Mouse (Mus musculus) stomach, postnatal 0 days (tissue): ENCODE measurements around the gene Uvrag. TPM values are rescaled to one million over a fixed set of nuclear protein-coding genes. Genes with fewer than 3 reads are reported as not detected.

Source experiments
- ATAC-seq: fragments of 200-750 bp; cut with Nextera tagmentation; 2 replicates; pipeline ENCODE4 v1.8.0; 2017; ENCODE audit not compliant: low FRiP score, low TSS enrichment
- DNase-seq: peaks from one replicate; pipeline ENCODE4 v3.0.0-alpha.2; 2016; ENCODE audit warnings: low spot score
- H3K27ac ChIP-seq: fragments of 300-500 bp; sonication (generic); replicated peaks from 2 replicates; pipeline ENCODE4 v1.5.1; 2014; ENCODE audit warnings: mild to moderate bottlenecking, control low read depth
- H3K27me3 ChIP-seq: fragments of 300-500 bp; sonication (generic); 2 replicates; pipeline ENCODE4 v1.6.1; 2014; ENCODE audit warnings: low read length; ENCODE audit not compliant: control insufficient read depth, insufficient read depth
- H3K36me3 ChIP-seq: fragments of 300-500 bp; sonication (generic); 2 replicates; pipeline ENCODE4 v1.6.1; 2014; ENCODE audit warnings: low read length, mixed read lengths; ENCODE audit not compliant: control insufficient read depth, insufficient read depth
- H3K4me1 ChIP-seq: fragments of 300-500 bp; sonication (generic); replicated peaks from 2 replicates; pipeline ENCODE4 v1.6.1; 2014; ENCODE audit warnings: antibody characterized with exemption; ENCODE audit not compliant: control insufficient read depth, insufficient read depth
- H3K4me2 ChIP-seq: fragments of 300-500 bp; sonication (generic); replicated peaks from 2 replicates; pipeline ENCODE4 v1.6.1; 2014; ENCODE audit warnings: low read depth, mild to moderate bottlenecking, control low read depth, moderate library complexity
- H3K4me3 ChIP-seq: fragments of 300-500 bp; sonication (generic); 2 replicates; pipeline ENCODE4 v1.5.1; 2014; ENCODE audit warnings: low read depth, low read length, control low read depth
- H3K9ac ChIP-seq: fragments of 300-500 bp; sonication (generic); 2 replicates; pipeline ENCODE4 v1.6.1; 2014; ENCODE audit warnings: mild to moderate bottlenecking, low read length, control low read depth, mixed read lengths
- H3K9me3 ChIP-seq: fragments of 300-500 bp; sonication (generic); 2 replicates; pipeline ENCODE4 v1.6.1; 2016; ENCODE audit warnings: low read length; ENCODE audit not compliant: control insufficient read depth
- CTCF ChIP-seq: IDR thresholded peaks from 2 replicates; pipeline ENCODE4 v1.5.1; 2016; ENCODE audit warnings: antibody characterized with exemption, low read depth, mild to moderate bottlenecking, moderate library complexity
- EP300 ChIP-seq: optimal IDR thresholded peaks from 2 replicates; pipeline ENCODE3; 2016; ENCODE audit warnings: antibody characterized with exemption
- WGBS: fragments of 180-500 bp; shearing (Covaris S2); extraction: QIAGEN DNeasy Blood & Tissue Kit; methylation state at CpG from one replicate; pipeline ENCODE4 v1.1.7; 2014; 5-methylcytosine and 5-hydroxymethylcytosine counted together
- polyA plus RNA-seq: library from polyadenylated mRNA; unstranded; fragments of >200 nt; fragmentation: Nextera tagmentation; extraction: Ambion mirVana; gene quantifications from 2 replicates; pipeline ENCODE4 v1.2.1, GENCODE M21; 2015

Gene Uvrag
- polyA plus RNA-seq, 1 experiment from 2014 or later: 9.8 TPM

DNA sequence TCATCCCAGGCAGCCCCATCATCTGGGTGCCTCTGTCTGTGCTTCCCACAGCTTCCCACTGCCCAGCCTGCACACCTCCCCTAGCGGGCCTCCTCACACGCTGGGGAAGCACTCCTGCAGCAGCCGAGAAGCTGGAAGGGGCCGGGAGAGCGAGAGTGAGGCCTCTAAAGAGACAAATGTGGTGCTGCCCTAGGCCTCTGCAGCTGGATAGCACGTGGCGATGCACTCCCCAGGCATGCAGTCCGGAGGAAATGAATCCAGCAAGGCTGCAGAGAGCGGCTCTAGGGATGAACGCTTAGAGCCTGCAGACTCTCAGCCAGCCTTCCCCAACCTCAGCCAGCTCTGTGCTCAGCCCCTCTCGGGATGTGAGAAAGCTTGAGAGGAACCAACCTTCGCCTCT lies 270.1 kb downstream of the Uvrag start:
- WGBS: 32% methylated on average over 12 of the region's 12 CpGs
- Histone ChIP-seq H3K36me3 (no peaks in the 10 kb centered on the region), H3K4me3 (no peak overlapping the region), H3K9ac (no peak overlapping the region), H3K27me3 (no peaks in the 10 kb centered on the region), H3K9me3 (no peaks in the 10 kb centered on the region), H3K4me1 (0 out of 2 replicates have a peak, but pooled peaks cover 3% of the 10 kb centered on the region), H3K4me2 (no peak overlapping the region), H3K27ac (no peak overlapping the region)
- DNase-seq (no peak), ATAC-seq (no peak; the same call in 1 of the 2 replicates)
- TF ChIP-seq EP300 (no peak), CTCF (no peak)

DNA sequence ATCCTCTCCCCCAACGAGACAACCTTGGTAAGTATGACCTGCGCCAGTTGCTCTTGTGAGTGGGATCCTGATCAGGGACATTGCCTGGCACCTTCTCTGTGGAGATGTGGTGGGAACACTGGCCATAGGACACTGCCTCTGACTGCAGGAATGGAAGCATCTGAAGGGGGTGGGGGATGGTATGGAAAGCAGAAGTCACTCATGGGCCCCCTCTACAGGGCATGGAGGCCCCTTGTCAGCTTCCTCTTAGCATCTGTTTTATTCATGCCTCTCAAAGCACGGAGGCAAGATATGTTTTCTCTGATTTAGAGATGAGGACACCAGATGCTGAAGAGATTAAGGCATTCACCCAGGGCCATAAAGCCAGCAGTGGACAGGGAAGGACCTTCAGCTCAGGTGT lies 271.9 kb downstream of the Uvrag start:
- Histone ChIP-seq H3K4me2 (no peak overlapping the region), H3K4me1 (0 out of 2 replicates have a peak, but pooled peaks cover 3% of the 10 kb centered on the region), H3K9ac (no peak overlapping the region), H3K4me3 (no peak overlapping the region), H3K36me3 (no peaks in the 10 kb centered on the region), H3K9me3 (no peaks in the 10 kb centered on the region), H3K27me3 (no peaks in the 10 kb centered on the region), H3K27ac (no peak overlapping the region)
- DNase-seq (no peak), ATAC-seq (0 out of 2 replicates have a peak, but pooled peaks have one; percentile 8)
- no peak for TF ChIP-seq EP300
- TF ChIP-seq CTCF: peak; percentile 45
- 75% methylated on average over 3 of the region's 3 CpGs for WGBS

DNA sequence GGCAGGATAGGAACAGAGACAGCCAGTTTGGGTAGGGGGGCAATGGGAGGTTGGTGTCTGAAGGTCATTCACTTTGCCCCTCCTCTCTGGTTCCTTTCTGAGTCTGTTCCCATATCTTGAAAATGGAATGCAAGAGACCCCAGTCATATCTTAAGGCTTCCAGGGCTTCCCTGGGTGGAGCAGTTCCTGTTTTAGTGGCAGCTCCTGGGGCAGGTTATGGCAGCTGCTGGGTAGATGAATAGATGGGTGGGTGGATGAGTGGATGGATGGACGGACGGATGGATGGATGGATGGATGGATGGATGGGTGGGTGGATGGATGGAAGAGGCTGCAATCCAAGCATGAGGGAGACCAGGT lies 273.2 kb downstream of the Uvrag start:
- DNase-seq (no peak), ATAC-seq (no peak)
- H3K9me3 ChIP-seq: no peaks in the 10 kb centered on the region
- H3K4me3 ChIP-seq: no peak overlapping the region
- H3K9ac ChIP-seq: no peak overlapping the region
- H3K36me3 ChIP-seq: no peaks in the 10 kb centered on the region
- 80% methylated on average over 2 of the region's 2 CpGs for WGBS
- H3K27me3 ChIP-seq: no peaks in the 10 kb centered on the region
- no peak for TF ChIP-seq CTCF
- no peak for TF ChIP-seq EP300
- H3K4me2 ChIP-seq: no peak overlapping the region
- 0 out of 2 replicates have a peak, but pooled peaks cover 3% of the 10 kb centered on the region for H3K4me1 ChIP-seq
- H3K27ac ChIP-seq: no peak overlapping the region

DNA sequence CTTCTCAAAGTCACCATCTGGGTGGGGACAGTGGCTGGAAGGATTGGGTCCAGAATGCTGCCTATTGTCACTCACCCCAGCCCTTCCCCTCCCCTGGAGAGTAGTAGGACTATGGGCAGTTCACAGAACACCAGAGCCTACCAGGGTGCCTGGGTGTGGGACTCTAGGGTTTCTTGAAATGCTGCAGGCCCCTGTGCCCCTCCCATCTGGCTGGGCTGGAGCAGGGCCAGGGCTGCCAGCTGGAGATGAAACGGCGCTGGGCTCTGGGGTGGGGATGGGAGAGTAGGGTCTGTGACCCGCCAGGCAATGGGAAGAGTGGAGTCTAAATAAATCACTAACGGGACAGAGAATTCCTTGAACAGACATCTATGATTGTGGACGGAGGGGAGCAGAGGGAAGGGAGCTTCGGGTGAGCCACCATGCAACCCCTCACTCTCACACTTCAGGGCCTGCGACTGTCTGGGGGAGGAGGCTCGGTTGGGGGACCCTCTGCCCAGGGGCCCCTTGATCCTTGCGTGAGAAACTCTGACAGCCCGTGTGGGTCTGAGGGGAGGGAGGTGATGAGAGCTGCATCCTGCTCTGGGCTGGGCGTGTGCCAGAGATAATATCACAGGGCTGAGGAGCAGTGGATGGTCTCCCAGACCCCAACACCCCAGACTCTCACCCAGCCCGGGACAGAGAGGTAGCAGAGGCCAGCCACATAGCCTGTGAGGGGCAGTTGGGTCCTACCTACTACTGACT lies 273.7 kb downstream of the Uvrag start:
- no peak for DNase-seq
- Histone ChIP-seq H3K27ac (no peak overlapping the region), H3K27me3 (no peaks in the 10 kb centered on the region), H3K9me3 (no peaks in the 10 kb centered on the region), H3K4me3 (no peak overlapping the region), H3K4me1 (0 out of 2 replicates have a peak, but pooled peaks cover 3% of the 10 kb centered on the region), H3K4me2 (no peak overlapping the region), H3K36me3 (no peaks in the 10 kb centered on the region), H3K9ac (no peak overlapping the region)
- no peak; the same call in 1 of the 2 replicates for ATAC-seq
- 25% methylated on average over 12 of the region's 12 CpGs for WGBS
- TF ChIP-seq CTCF (no peak), EP300 (no peak)

DNA sequence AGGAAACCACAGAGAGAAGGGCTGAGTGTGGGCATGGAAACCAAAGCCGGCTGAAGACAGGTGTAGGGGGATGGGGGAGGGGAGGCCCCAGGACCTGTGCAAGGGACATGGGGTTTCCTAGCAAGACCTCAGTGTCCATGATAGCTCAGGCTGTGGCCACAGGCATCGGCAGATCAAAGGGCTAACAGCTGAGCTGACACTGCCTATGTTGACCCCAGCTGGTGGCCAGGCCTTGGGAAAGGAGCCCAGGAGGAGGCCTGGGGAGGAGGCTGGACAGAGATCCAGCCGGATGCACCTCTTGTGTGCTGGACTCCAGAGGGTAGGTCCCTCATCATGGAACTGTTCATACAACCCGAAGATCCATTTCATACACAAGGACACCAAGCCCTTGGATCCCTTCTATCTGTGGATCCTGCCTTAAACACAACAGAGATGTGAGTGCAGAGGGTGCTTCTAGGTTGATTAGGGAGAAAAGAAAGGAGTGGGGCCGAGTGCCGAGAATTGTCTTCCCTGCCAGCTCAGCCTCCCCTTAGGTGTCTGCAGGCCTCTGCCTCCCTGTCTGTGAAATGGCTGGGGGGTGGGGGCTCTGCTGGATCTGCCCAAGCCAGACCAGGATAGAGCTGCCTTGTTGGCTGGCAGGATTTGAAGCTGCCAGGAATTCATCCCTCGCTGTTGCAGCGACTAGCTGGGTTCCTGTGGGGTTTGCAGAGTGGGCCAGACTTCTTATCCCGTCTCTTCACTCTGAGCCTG lies 276.8 kb downstream of the Uvrag start:
- H3K36me3 ChIP-seq: no peaks in the 10 kb centered on the region
- H3K27ac ChIP-seq: no peak overlapping the region
- no peak for TF ChIP-seq EP300
- TF ChIP-seq CTCF: no peak
- H3K27me3 ChIP-seq: no peaks in the 10 kb centered on the region
- no peak for ATAC-seq
- WGBS: 63% methylated on average over 9 of the region's 9 CpGs
- H3K4me1 ChIP-seq: 0 out of 2 replicates have a peak, but pooled peaks cover 3% of the 10 kb centered on the region
- H3K9ac ChIP-seq: no peak overlapping the region
- H3K4me2 ChIP-seq: no peak overlapping the region
- H3K4me3 ChIP-seq: no peak overlapping the region
- H3K9me3 ChIP-seq: no peaks in the 10 kb centered on the region
- no peak for DNase-seq

DNA sequence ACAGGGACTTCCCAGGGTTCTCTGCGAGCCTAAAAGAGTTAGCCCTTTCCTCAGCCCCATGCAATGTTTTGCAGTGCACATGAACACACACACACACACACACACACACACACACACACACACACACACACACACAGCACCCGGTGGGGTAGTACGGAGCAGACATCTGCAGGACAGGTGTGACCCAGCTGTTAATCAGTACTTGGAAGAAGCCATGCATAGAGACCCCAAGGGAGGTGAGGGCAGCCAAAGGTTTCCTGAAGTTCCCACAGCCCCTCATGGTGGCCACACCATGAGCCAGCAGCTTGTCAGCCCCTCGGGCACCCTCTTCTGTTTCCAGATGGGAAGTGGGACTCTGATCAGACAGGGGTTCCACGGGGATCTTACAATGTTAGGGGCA lies 277.9 kb downstream of the Uvrag start:
- WGBS: 72% methylated on average over 5 of the region's 5 CpGs

More for the DNA sequence above, 277.9 kb downstream of the Uvrag start:
- Histone ChIP-seq H3K9ac (no peak overlapping the region), H3K27ac (no peak overlapping the region), H3K4me1 (0 out of 2 replicates have a peak, but pooled peaks cover 3% of the 10 kb centered on the region), H3K4me3 (no peak overlapping the region), H3K4me2 (no peak overlapping the region), H3K36me3 (no peaks in the 10 kb centered on the region), H3K27me3 (no peaks in the 10 kb centered on the region), H3K9me3 (no peaks in the 10 kb centered on the region)
- DNase-seq (no peak), ATAC-seq (no peak)
- TF ChIP-seq EP300 (no peak), CTCF (no peak)
